Mouse (Mus musculus) midbrain, embryonic 11.5 days (tissue): ENCODE results near the gene Klf12. TPM values are rescaled to one million over a fixed set of nuclear protein-coding genes. Genes with fewer than 3 reads are reported as not detected.

Experiments
- ATAC-seq: fragments of 200-750 bp; cut with Nextera tagmentation; 2 replicates; pipeline ENCODE4 v1.8.0; 2017; ENCODE audit warnings: moderate TSS enrichment, moderate library complexity; ENCODE audit not compliant: low FRiP score
- DNase-seq: peaks from one replicate; pipeline ENCODE4 v3.0.0; 2015; ENCODE audit warnings: low spot score; ENCODE audit errors: missing footprints
- H3K27ac ChIP-seq: fragments of 300-500 bp; sonication (generic); 2 replicates; pipeline ENCODE4 v1.5.1; 2014; ENCODE audit warnings: low read depth, low read length
- H3K27me3 ChIP-seq: fragments of 300-500 bp; sonication (generic); 2 replicates; pipeline ENCODE4 v1.6.1; 2014; ENCODE audit warnings: mild to moderate bottlenecking, low read length, moderate library complexity, mixed read lengths; ENCODE audit not compliant: control insufficient read depth, insufficient read depth
- H3K36me3 ChIP-seq: fragments of 300-500 bp; sonication (generic); 2 replicates; pipeline ENCODE4 v1.6.1; 2014; ENCODE audit warnings: mild to moderate bottlenecking, low read length, moderate library complexity, mixed read lengths; ENCODE audit not compliant: control insufficient read depth, insufficient read depth
- H3K4me1 ChIP-seq: fragments of 300-500 bp; sonication (generic); 2 replicates; pipeline ENCODE4 v1.6.1; 2014; ENCODE audit warnings: low read length; ENCODE audit not compliant: control insufficient read depth, insufficient read depth
- H3K4me2 ChIP-seq: fragments of 300-500 bp; sonication (generic); 2 replicates; pipeline ENCODE4 v1.6.1; 2014; ENCODE audit warnings: mild to moderate bottlenecking, moderate library complexity
- H3K4me3 ChIP-seq: fragments of 300-500 bp; sonication (generic); 2 replicates; pipeline ENCODE4 v1.5.1; 2014; ENCODE audit warnings: low read depth, low read length
- H3K9ac ChIP-seq: fragments of 300-500 bp; sonication (generic); 2 replicates; pipeline ENCODE4 v1.6.1; 2014; ENCODE audit warnings: low read length
- H3K9me3 ChIP-seq: fragments of 300-500 bp; sonication (generic); 2 replicates; pipeline ENCODE4 v1.6.1; 2016; ENCODE audit warnings: low read length; ENCODE audit not compliant: control insufficient read depth
- WGBS: fragments of 180-500 bp; shearing (Covaris S2); extraction: QIAGEN DNeasy Blood & Tissue Kit; methylation state at CpG from one replicate; pipeline ENCODE4 v1.1.7; 2014; 5-methylcytosine and 5-hydroxymethylcytosine counted together
- polyA plus RNA-seq: library from polyadenylated mRNA; unstranded; fragments of >200 nt; fragmentation: Nextera tagmentation; extraction: Ambion mirVana; gene quantifications from 2 replicates; pipeline ENCODE4 v1.2.1, GENCODE M21; 2014

The Klf12 gene
- polyA plus RNA-seq, 1 experiment from 2014 or later, result 27.7 TPM

DNA sequence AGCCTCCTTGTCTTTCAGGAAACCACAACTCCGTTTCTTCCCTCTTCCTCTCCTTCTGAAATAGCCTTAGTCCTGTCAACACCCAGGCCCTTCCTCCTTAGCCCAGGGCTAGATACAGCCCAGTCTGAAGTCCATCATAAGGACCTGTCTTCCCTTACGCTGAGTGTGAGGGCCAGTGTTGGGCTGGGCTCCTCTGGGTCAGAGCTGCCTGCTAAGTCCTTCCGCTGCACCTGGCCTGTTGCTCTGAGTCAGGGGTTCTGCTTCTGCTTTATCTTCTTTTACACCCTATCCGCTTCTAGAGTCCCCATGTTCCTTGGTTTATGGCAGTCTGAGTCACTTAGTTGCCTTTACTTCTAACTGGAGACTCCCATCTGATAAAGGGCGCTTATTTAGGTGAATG lies 351.0 kb downstream of the Klf12 start:
- no peaks in the 10 kb centered on the region for H3K9me3 ChIP-seq
- no peak overlapping the region for H3K4me2 ChIP-seq
- H3K9ac ChIP-seq, result no peak overlapping the region
- no peak overlapping the region for H3K27ac ChIP-seq
- no peaks in the 10 kb centered on the region for H3K36me3 ChIP-seq
- WGBS, result 89% methylated on average over 5 of the region's 5 CpGs
- H3K4me3 ChIP-seq, result no peak overlapping the region
- no peaks in the 10 kb centered on the region for H3K27me3 ChIP-seq
- no peaks in the 10 kb centered on the region for H3K4me1 ChIP-seq
- DNase-seq (no peak), ATAC-seq (no peak)

- H3K9ac ChIP-seq, result no peak overlapping the region
- H3K36me3 ChIP-seq, result no peaks in the 10 kb centered on the region
- H3K4me2 ChIP-seq, result no peak overlapping the region
- ATAC-seq (peak; percentile 70; the same call in 1 of the 2 replicates), DNase-seq (peak; percentile 99)
- H3K27ac ChIP-seq, result no peak overlapping the region
- H3K4me3 ChIP-seq, result no peak overlapping the region
- no peaks in the 10 kb centered on the region for H3K4me1 ChIP-seq
- WGBS, result 15% methylated on average over 4 of the region's 4 CpGs
- no peaks in the 10 kb centered on the region for H3K27me3 ChIP-seq
- H3K9me3 ChIP-seq, result no peaks in the 10 kb centered on the region
Observed at GRCm38 (mm10) chr14:99931879-99932278, 352.6 kb downstream of the Klf12 start.

DNA sequence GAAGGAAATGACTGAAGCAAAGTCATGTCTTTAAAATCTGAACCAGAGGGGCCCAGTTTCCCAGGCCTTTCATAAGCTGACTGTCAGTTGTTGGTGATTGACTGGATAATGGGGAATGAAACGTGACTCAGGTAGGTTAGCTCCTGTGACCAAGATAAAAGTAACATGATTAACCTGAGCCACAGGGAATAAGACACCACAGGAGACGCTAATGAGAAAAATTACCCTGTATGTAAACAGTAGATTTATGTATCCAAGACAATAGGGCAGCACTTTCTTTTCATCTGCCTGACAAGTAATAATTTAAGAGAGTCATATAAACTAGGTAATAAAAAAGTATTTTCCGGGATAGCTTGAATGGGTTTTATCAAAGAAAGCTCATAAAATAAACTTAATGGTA lies 372.6 kb downstream of the Klf12 start:
- Histone ChIP-seq H3K4me3 (no peak overlapping the region), H3K4me1 (no peaks in the 10 kb centered on the region), H3K9me3 (no peaks in the 10 kb centered on the region), H3K4me2 (no peak overlapping the region), H3K9ac (no peak overlapping the region), H3K27me3 (no peaks in the 10 kb centered on the region), H3K36me3 (no peaks in the 10 kb centered on the region), H3K27ac (no peak overlapping the region)
- 76% methylated on average over 3 of the region's 3 CpGs for WGBS
- DNase-seq (peak; percentile 49), ATAC-seq (no peak)

DNA sequence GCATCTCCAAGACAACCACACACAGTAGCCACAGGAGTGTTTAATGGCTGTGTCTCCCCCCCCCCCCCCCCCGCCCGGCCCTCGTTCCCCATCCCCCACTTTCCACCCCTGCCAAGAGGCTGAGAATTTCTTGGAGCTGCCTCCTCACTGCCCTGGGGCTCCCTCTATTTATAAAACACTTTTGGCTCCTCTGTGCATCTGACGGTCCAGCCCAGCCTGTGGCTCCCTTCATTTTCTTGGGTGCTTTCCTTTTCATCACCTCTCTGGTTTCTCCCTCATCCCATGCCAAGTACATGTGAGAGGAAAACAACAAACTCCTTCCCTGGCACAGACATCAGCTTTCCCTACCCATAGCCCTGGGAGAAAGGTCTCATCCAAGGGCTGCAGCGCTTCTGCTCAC lies 373.6 kb downstream of the Klf12 start:
- Histone ChIP-seq H3K4me1 (no peaks in the 10 kb centered on the region), H3K27ac (no peak overlapping the region), H3K4me2 (no peak overlapping the region), H3K36me3 (no peaks in the 10 kb centered on the region), H3K4me3 (no peak overlapping the region), H3K27me3 (no peaks in the 10 kb centered on the region), H3K9me3 (no peaks in the 10 kb centered on the region), H3K9ac (no peak overlapping the region)
- DNase-seq (no peak), ATAC-seq (no peak)
- WGBS, result 92% methylated on average over 2 of the region's 5 CpGs

DNA sequence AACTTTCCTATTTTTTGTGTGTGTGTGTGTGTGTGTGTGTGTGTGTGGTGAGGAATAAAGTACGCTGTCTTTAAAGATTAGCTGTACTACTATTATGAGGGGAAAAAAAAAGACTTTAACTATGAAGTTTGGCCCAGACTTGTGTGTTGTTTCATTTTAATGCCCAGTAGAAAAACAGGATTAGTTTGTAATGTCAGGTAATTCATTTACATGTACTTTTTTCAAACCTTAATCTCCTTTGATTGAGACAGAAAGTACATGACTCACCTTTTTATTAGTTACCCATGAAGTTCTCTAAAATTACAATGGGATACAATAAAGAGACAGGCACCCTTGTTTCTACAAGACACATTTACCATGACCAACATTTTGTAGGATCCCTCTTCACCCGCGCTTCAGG lies 383.6 kb downstream of the Klf12 start:
- Histone ChIP-seq H3K27ac (no peak overlapping the region), H3K9me3 (no peaks in the 10 kb centered on the region), H3K4me2 (no peak overlapping the region), H3K4me1 (no peaks in the 10 kb centered on the region), H3K36me3 (no peaks in the 10 kb centered on the region), H3K9ac (no peak overlapping the region), H3K27me3 (no peaks in the 10 kb centered on the region), H3K4me3 (no peak overlapping the region)
- 98% methylated on average over 3 of the region's 3 CpGs for WGBS
- DNase-seq, result no peak
- no peak for ATAC-seq

DNA sequence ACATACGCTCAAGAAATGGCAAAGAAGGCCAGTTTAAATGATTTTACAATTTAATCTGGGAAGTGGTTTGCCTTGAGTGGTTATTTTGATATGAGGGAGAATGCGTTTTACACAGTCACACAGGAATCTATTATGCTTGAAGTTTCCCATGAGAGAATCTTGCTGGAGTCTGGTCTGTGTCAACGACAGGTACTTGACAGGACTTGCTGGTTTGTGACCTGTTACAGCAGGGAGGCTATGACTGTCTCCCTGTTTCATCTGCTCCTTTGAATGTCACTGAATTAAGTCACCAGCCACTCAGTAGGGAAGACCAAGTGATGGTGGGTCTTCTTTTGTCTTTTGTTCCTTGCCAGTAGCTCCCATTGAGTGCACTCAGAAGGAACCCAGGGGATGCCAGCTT lies 385.6 kb downstream of the Klf12 start:
- H3K4me1 ChIP-seq, result no peaks in the 10 kb centered on the region
- ATAC-seq, result no peak
- no peak overlapping the region for H3K4me2 ChIP-seq
- no peak overlapping the region for H3K9ac ChIP-seq
- no peaks in the 10 kb centered on the region for H3K27me3 ChIP-seq
- no peak overlapping the region for H3K4me3 ChIP-seq
- DNase-seq, result no peak
- H3K36me3 ChIP-seq, result no peaks in the 10 kb centered on the region
- 82% methylated on average over 3 of the region's 3 CpGs for WGBS
- no peak overlapping the region for H3K27ac ChIP-seq
- no peaks in the 10 kb centered on the region for H3K9me3 ChIP-seq

- Histone ChIP-seq H3K4me1 (no peaks in the 10 kb centered on the region), H3K9ac (no peak overlapping the region), H3K4me3 (no peak overlapping the region), H3K9me3 (no peaks in the 10 kb centered on the region), H3K4me2 (no peak overlapping the region), H3K27me3 (no peaks in the 10 kb centered on the region), H3K36me3 (no peaks in the 10 kb centered on the region), H3K27ac (no peak overlapping the region)
- ATAC-seq (peak; percentile 83), DNase-seq (peak; percentile 94)
- 21% methylated on average over 7 of the region's 7 CpGs for WGBS
Observed at GRCm38 (mm10) chr14:99894708-99895383, 389.6 kb downstream of the Klf12 start.

DNA sequence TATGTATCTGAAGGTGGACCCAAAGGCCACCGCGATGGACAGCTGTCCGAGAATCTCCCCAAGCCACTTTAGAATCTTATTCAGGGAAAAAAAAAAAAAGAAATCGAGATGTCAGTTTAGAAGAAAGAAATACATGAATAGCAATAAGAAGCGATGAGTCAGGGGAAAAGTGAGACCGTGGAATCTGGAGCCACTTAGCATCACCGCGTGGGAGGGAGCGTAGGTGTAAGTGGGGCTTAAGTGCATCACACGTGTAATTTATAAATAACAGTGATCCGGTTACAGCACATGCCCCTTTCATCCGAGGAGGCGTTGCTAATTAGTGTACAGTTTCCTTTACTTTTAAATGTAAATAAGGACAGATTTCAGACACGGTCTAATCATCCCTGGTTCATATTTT lies 390.4 kb downstream of the Klf12 start:
- H3K36me3 ChIP-seq, result no peaks in the 10 kb centered on the region
- no peak for DNase-seq
- H3K27me3 ChIP-seq, result no peaks in the 10 kb centered on the region
- no peaks in the 10 kb centered on the region for H3K9me3 ChIP-seq
- no peak overlapping the region for H3K27ac ChIP-seq
- H3K9ac ChIP-seq, result no peak overlapping the region
- no peaks in the 10 kb centered on the region for H3K4me1 ChIP-seq
- H3K4me3 ChIP-seq, result no peak overlapping the region
- 85% methylated on average over 14 of the region's 14 CpGs for WGBS
- no peak for ATAC-seq
- H3K4me2 ChIP-seq, result no peak overlapping the region

DNA sequence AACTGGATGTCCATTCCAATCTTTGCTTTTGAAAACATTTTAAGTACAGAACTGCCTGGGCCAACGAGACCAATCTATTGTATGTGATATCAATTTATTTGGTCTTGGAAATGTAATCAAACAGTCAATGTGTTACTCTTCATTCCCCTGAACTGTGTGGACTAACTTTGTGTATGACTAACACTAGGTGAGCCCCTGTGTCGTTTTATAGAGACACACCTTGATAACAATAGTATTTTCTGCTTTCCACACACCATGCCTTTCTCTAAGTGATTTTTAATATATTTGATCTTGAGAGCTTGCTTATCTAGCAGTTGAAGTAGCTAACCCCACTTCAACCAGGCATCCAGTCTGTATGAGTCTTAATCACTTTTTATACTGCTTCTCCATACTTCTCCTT lies 398.0 kb downstream of the Klf12 start:
- 86% methylated on average over 2 of the region's 2 CpGs for WGBS
- Histone ChIP-seq H3K27ac (no peak overlapping the region), H3K4me1 (no peaks in the 10 kb centered on the region), H3K9me3 (no peaks in the 10 kb centered on the region), H3K9ac (no peak overlapping the region), H3K4me3 (no peak overlapping the region), H3K27me3 (no peaks in the 10 kb centered on the region), H3K36me3 (no peaks in the 10 kb centered on the region), H3K4me2 (no peak overlapping the region)
- no peak for ATAC-seq
- no peak for DNase-seq
